ENCODE assay signal across 7 mouse cellular contexts in genomic region chr4:138859245-138859644, GRCm38 (mm10). TPM values are rescaled to one million over a fixed set of nuclear protein-coding genes. Genes with fewer than 3 reads are reported as not detected.
DNase-seq lines count a peak whose midpoint lies in the region; ATAC-seq lines count a peak whose summit lies in the region.

No protein-coding gene starts in this region.

- 17% methylated on average over 9 of the region's 9 CpGs for WGBS in lung, embryonic 16.5 days
- WGBS in hindbrain, embryonic 10.5 days: 18% methylated on average over 9 of the region's 9 CpGs
- WGBS in midbrain, embryonic 12.5 days: 16% methylated on average over 9 of the region's 9 CpGs

- no peaks in the 10 kb centered on the region for H3K36me3 ChIP-seq in lung, embryonic 16.5 days (ENCODE audit: control insufficient read depth, insufficient read depth, low read length)
- no peaks in the 10 kb centered on the region for H3K36me3 ChIP-seq in hindbrain, embryonic 10.5 days
- no peaks in the 10 kb centered on the region for H3K36me3 ChIP-seq in midbrain, embryonic 12.5 days

- H3K9me3 ChIP-seq in lung, embryonic 16.5 days (ENCODE audit: control insufficient read depth, low read length): no peaks in the 10 kb centered on the region
- H3K9me3 ChIP-seq in hindbrain, embryonic 10.5 days: no peaks in the 10 kb centered on the region
- no peaks in the 10 kb centered on the region for H3K9me3 ChIP-seq in midbrain, embryonic 12.5 days

- no peak for ATAC-seq in lung, embryonic 16.5 days (ENCODE audit: low read depth)
- ATAC-seq in midbrain, embryonic 12.5 days (ENCODE audit: low FRiP score, low read depth): no peak

- H3K9ac ChIP-seq in lung, embryonic 16.5 days (ENCODE audit: low read length): no peak overlapping the region
- H3K9ac ChIP-seq in midbrain, embryonic 12.5 days (replicated peaks): peak overlapping the region; percentile 53; the same call in 1 of the 2 replicates

- H3K4me3 ChIP-seq in lung, embryonic 16.5 days (ENCODE audit: low read length): no peak overlapping the region; the same call in 1 of the 2 replicates
- H3K4me3 ChIP-seq in hindbrain, embryonic 10.5 days: peak overlapping the region; percentile 48
- peak overlapping the region; percentile 40 for H3K4me3 ChIP-seq in midbrain, embryonic 12.5 days

- no peak for DNase-seq in lung, postnatal 10 days
- peak; percentile 67 to 74 for DNase-seq in cerebellum, postnatal 10 days
- peak; percentile 59 for DNase-seq in hindbrain, embryonic 10.5 days (ENCODE audit: low spot score)
- DNase-seq in urinary bladder, postnatal 25 days (ENCODE audit: low spot score): no peak
- DNase-seq in left cerebral cortex, adult 18-20 months (ENCODE audit: low spot score in 2 of 2): no peak

- H3K27ac ChIP-seq in lung, embryonic 16.5 days (ENCODE audit: low read length): no peak overlapping the region
- H3K27ac ChIP-seq in hindbrain, embryonic 10.5 days: peak overlapping the region; percentile 71
- no peak overlapping the region for H3K27ac ChIP-seq in midbrain, embryonic 12.5 days (replicated peaks)

- no peaks in the 10 kb centered on the region for H3K27me3 ChIP-seq in lung, embryonic 16.5 days (ENCODE audit: control insufficient read depth, insufficient read depth, low read depth, low read length)
- no peaks in the 10 kb centered on the region; the same call in 1 of the 2 replicates for H3K27me3 ChIP-seq in hindbrain, embryonic 10.5 days (ENCODE audit: insufficient read depth, poor library complexity, severe bottlenecking)
- no peaks in the 10 kb centered on the region for H3K27me3 ChIP-seq in midbrain, embryonic 12.5 days

- peak overlapping the region; percentile 48 for H3K4me2 ChIP-seq in lung, embryonic 16.5 days (ENCODE audit: low read depth, low read length)
- peak overlapping the region; percentile 52 for H3K4me2 ChIP-seq in midbrain, embryonic 12.5 days (replicated peaks)

- peaks cover 3% of the 10 kb centered on the region; the same call in 1 of the 2 replicates for H3K4me1 ChIP-seq in lung, embryonic 16.5 days (replicated peaks; ENCODE audit: control insufficient read depth, insufficient read depth, low read length)
- H3K4me1 ChIP-seq in hindbrain, embryonic 10.5 days (replicated peaks): peaks cover 16% of the 10 kb centered on the region; the same call in 1 of the 2 replicates
- H3K4me1 ChIP-seq in midbrain, embryonic 12.5 days: no peaks in the 10 kb centered on the region

RNA-seq across cellular contexts. Expression of gene Pla2g5, which starts 4.0 kb away (rescaled TPM):
- 0.58 and 0.60 TPM in 2 replicates for polyA plus RNA-seq in lung, embryonic 16.5 days (2015; fragmentation: Nextera tagmentation; extraction: Ambion mirVana)
- polyA plus RNA-seq in hindbrain, embryonic 10.5 days (2016; fragmentation: Nextera tagmentation; extraction: Ambion mirVana): 0.19 TPM in 1 of 2 replicates, not detected in the other
- polyA plus RNA-seq in midbrain, embryonic 12.5 days (2016; fragmentation: Nextera tagmentation; extraction: Ambion mirVana): not detected in 2 replicates
- 1 to 10 TPM; 3.6 to 3.9 TPM for total RNA-seq in left cerebral cortex, adult 18-20 months (2021)

RNA-seq across cellular contexts. Expression of gene Gm13030, which starts 14.5 kb away (rescaled TPM):
- polyA plus RNA-seq in lung, embryonic 16.5 days (2015; fragmentation: Nextera tagmentation; extraction: Ambion mirVana): not detected in 2 replicates
- not detected in 2 replicates for polyA plus RNA-seq in hindbrain, embryonic 10.5 days (2016; fragmentation: Nextera tagmentation; extraction: Ambion mirVana)
- polyA plus RNA-seq in midbrain, embryonic 12.5 days (2016; fragmentation: Nextera tagmentation; extraction: Ambion mirVana): not detected in 2 replicates
- not detected for total RNA-seq in left cerebral cortex, adult 18-20 months (2021)

RNA-seq across cellular contexts. Expression of gene Pla2g2e, which starts 18.5 kb away (rescaled TPM):
- polyA plus RNA-seq in lung, embryonic 16.5 days (2015; fragmentation: Nextera tagmentation; extraction: Ambion mirVana): not detected in 2 replicates
- polyA plus RNA-seq in hindbrain, embryonic 10.5 days (2016; fragmentation: Nextera tagmentation; extraction: Ambion mirVana): not detected in 2 replicates
- polyA plus RNA-seq in midbrain, embryonic 12.5 days (2016; fragmentation: Nextera tagmentation; extraction: Ambion mirVana): not detected in 2 replicates
- not detected for total RNA-seq in left cerebral cortex, adult 18-20 months (2021)

RNA-seq across cellular contexts. Expression of gene Otud3, which starts 54.5 kb away (rescaled TPM):
- polyA plus RNA-seq in lung, embryonic 16.5 days (2015; fragmentation: Nextera tagmentation; extraction: Ambion mirVana): 3.1 TPM in 2 replicates
- 2.4 and 3.0 TPM in 2 replicates for polyA plus RNA-seq in hindbrain, embryonic 10.5 days (2016; fragmentation: Nextera tagmentation; extraction: Ambion mirVana)
- 2.6 and 2.9 TPM in 2 replicates for polyA plus RNA-seq in midbrain, embryonic 12.5 days (2016; fragmentation: Nextera tagmentation; extraction: Ambion mirVana)
- 10 to 100 TPM; 14.8 to 17.1 TPM for total RNA-seq in left cerebral cortex, adult 18-20 months (2021)

Comparison
In these comparisons a context has a peak if more than half of its experiments do, and no peak if none do; other contexts are left out.
1. DNase-seq: peak in cerebellum, postnatal 10 days (2 of 2) and hindbrain, embryonic 10.5 days (single experiment); none in lung, postnatal 10 days (single experiment), urinary bladder, postnatal 25 days (single experiment) and left cerebral cortex, adult 18-20 months (0 of 2).